Mouse (Mus musculus) limb, embryonic 13.5 days (tissue): ENCODE data around the gene 2610528J11Rik. TPM values are rescaled to one million over a fixed set of nuclear protein-coding genes. Genes with fewer than 3 reads are reported as not detected.
A peak's percentile ranks its signal among the peaks of the same experiment; 100 is the strongest.

ENCODE experiments used
- ATAC-seq: fragments of 200-750 bp; cut with Nextera tagmentation; 2 replicates; pipeline ENCODE4 v1.8.0; 2017; ENCODE audit warnings: low read depth, moderate number of reproducible peaks, moderate TSS enrichment; ENCODE audit not compliant: low FRiP score
- H3K27ac ChIP-seq: fragments of 300-500 bp; sonication (generic); 2 replicates; pipeline ENCODE4 v1.5.1; 2015; ENCODE audit warnings: inconsistent platforms, mild to moderate bottlenecking, moderate library complexity
- H3K27me3 ChIP-seq: fragments of 300-500 bp; sonication (generic); 2 replicates; pipeline ENCODE4 v1.6.1; 2015; ENCODE audit warnings: mild to moderate bottlenecking, inconsistent platforms
- H3K36me3 ChIP-seq: fragments of 300-500 bp; sonication (generic); 2 replicates; pipeline ENCODE4 v1.6.1; 2015; ENCODE audit warnings: inconsistent platforms, mild to moderate bottlenecking, moderate library complexity
- H3K4me1 ChIP-seq: fragments of 300-500 bp; sonication (generic); 2 replicates; pipeline ENCODE4 v1.6.1; 2015; ENCODE audit warnings: inconsistent platforms
- H3K4me2 ChIP-seq: fragments of 300-500 bp; sonication (generic); replicated peaks from 2 replicates; pipeline ENCODE4 v1.6.1; 2015; ENCODE audit warnings: inconsistent platforms, mild to moderate bottlenecking, moderate library complexity
- H3K4me3 ChIP-seq: fragments of 300-500 bp; sonication (generic); 2 replicates; pipeline ENCODE4 v1.5.1; 2015; ENCODE audit warnings: moderate library complexity, mild to moderate bottlenecking, inconsistent platforms
- H3K9ac ChIP-seq: fragments of 300-500 bp; sonication (generic); 2 replicates; pipeline ENCODE4 v1.6.1; 2015; ENCODE audit warnings: mild to moderate bottlenecking, inconsistent platforms
- H3K9me3 ChIP-seq: fragments of 300-500 bp; sonication (generic); 2 replicates; pipeline ENCODE4 v1.6.1; 2016; ENCODE audit warnings: inconsistent platforms
- WGBS: fragments of 180-500 bp; shearing (Covaris S2); methylation state at CpG from one replicate; pipeline ENCODE4 v1.1.7; 2015; 5-methylcytosine and 5-hydroxymethylcytosine counted together
- polyA plus RNA-seq: library from polyadenylated mRNA; unstranded; fragments of >200 nt; fragmentation: Nextera tagmentation; extraction: Ambion mirVana; gene quantifications from 2 replicates; pipeline ENCODE4 v1.2.1, GENCODE M21; 2015

2610528J11Rik gene
- polyA plus RNA-seq, 1 experiment from 2014 or later = 2.0 TPM

- H3K27me3 ChIP-seq = peaks cover 13% of the 10 kb centered on the region
- H3K9ac ChIP-seq = no peak overlapping the region
- H3K4me1 ChIP-seq = peaks cover 9% of the 10 kb centered on the region; the same call in 1 of the 2 replicates
- no peak overlapping the region for H3K4me3 ChIP-seq
- 72% methylated on average over 7 of the region's 7 CpGs for WGBS
- no peak overlapping the region for H3K4me2 ChIP-seq
- ATAC-seq = no peak
- no peaks in the 10 kb centered on the region for H3K36me3 ChIP-seq
- no peaks in the 10 kb centered on the region for H3K9me3 ChIP-seq
- no peak overlapping the region for H3K27ac ChIP-seq
Observed at GRCm38 (mm10) chr4:118522248-118522647, 4.6 kb upstream of the 2610528J11Rik start.

- peaks cover 9% of the 10 kb centered on the region; the same call in 1 of the 2 replicates for H3K4me1 ChIP-seq
- WGBS = 66% methylated on average over 7 of the region's 7 CpGs
- H3K4me3 ChIP-seq = no peak overlapping the region
- H3K36me3 ChIP-seq = no peaks in the 10 kb centered on the region
- H3K27me3 ChIP-seq = no peaks in the 10 kb centered on the region; the same call in 1 of the 2 replicates
- no peak overlapping the region for H3K9ac ChIP-seq
- H3K27ac ChIP-seq = no peak overlapping the region
- H3K4me2 ChIP-seq = no peak overlapping the region
- ATAC-seq = no peak
- H3K9me3 ChIP-seq = no peaks in the 10 kb centered on the region
Observed at GRCm38 (mm10) chr4:118523976-118524375, 2.8 kb upstream of the 2610528J11Rik start.

GRCm38 (mm10) chr4:118525779-118526178, 1.0 kb upstream of the 2610528J11Rik start:
- Histone ChIP-seq H3K9ac (no peak overlapping the region), H3K27ac (no peak overlapping the region), H3K27me3 (no peaks in the 10 kb centered on the region; the same call in 1 of the 2 replicates), H3K36me3 (no peaks in the 10 kb centered on the region), H3K4me1 (peaks cover 9% of the 10 kb centered on the region; the same call in 1 of the 2 replicates), H3K4me2 (no peak overlapping the region), H3K9me3 (no peaks in the 10 kb centered on the region), H3K4me3 (no peak overlapping the region)
- no peak for ATAC-seq
- WGBS = 68% methylated on average over 3 of the region's 3 CpGs

GRCm38 (mm10) chr4:118527335-118527681, 509 bp downstream of the 2610528J11Rik start:
- 36% methylated on average over 5 of the region's 5 CpGs for WGBS
- Histone ChIP-seq H3K4me3 (no peak overlapping the region), H3K9ac (no peak overlapping the region), H3K9me3 (no peaks in the 10 kb centered on the region), H3K27ac (no peak overlapping the region), H3K36me3 (no peaks in the 10 kb centered on the region), H3K27me3 (no peaks in the 10 kb centered on the region; the same call in 1 of the 2 replicates), H3K4me1 (peaks cover 9% of the 10 kb centered on the region; the same call in 1 of the 2 replicates), H3K4me2 (peak overlapping the region; percentile 26; the same call in 1 of the 2 replicates)
- ATAC-seq = no peak

GRCm38 (mm10) chr4:118527720-118528119, 921 bp downstream of the 2610528J11Rik start:
- ATAC-seq = no peak
- 79% methylated on average over 6 of the region's 6 CpGs for WGBS
- Histone ChIP-seq H3K4me3 (no peak overlapping the region), H3K9ac (no peak overlapping the region), H3K27ac (no peak overlapping the region), H3K4me1 (peaks cover 9% of the 10 kb centered on the region; the same call in 1 of the 2 replicates), H3K27me3 (no peaks in the 10 kb centered on the region; the same call in 1 of the 2 replicates), H3K9me3 (no peaks in the 10 kb centered on the region), H3K36me3 (no peaks in the 10 kb centered on the region), H3K4me2 (no peak overlapping the region)

- 71% methylated on average over 5 of the region's 5 CpGs for WGBS
- Histone ChIP-seq H3K27me3 (no peaks in the 10 kb centered on the region), H3K4me3 (no peak overlapping the region), H3K27ac (no peak overlapping the region), H3K36me3 (no peaks in the 10 kb centered on the region), H3K9ac (no peak overlapping the region), H3K4me2 (no peak overlapping the region), H3K9me3 (no peaks in the 10 kb centered on the region), H3K4me1 (no peaks in the 10 kb centered on the region)
- no peak for ATAC-seq
Observed at GRCm38 (mm10) chr4:118532663-118533062, 5.9 kb downstream of the 2610528J11Rik start.

GRCm38 (mm10) chr4:118533156-118533555, 6.4 kb downstream of the 2610528J11Rik start:
- Histone ChIP-seq H3K9me3 (no peaks in the 10 kb centered on the region), H3K27me3 (no peaks in the 10 kb centered on the region), H3K27ac (no peak overlapping the region), H3K4me3 (no peak overlapping the region), H3K4me1 (no peaks in the 10 kb centered on the region), H3K4me2 (no peak overlapping the region), H3K9ac (no peak overlapping the region), H3K36me3 (no peaks in the 10 kb centered on the region)
- no peak for ATAC-seq
- 61% methylated on average over 3 of the region's 4 CpGs for WGBS

- no peaks in the 10 kb centered on the region for H3K4me1 ChIP-seq
- H3K36me3 ChIP-seq = no peaks in the 10 kb centered on the region
- no peak overlapping the region for H3K4me3 ChIP-seq
- H3K9me3 ChIP-seq = no peaks in the 10 kb centered on the region
- H3K9ac ChIP-seq = no peak overlapping the region
- no peaks in the 10 kb centered on the region for H3K27me3 ChIP-seq
- no peak overlapping the region for H3K4me2 ChIP-seq
- 84% methylated on average over 7 of the region's 7 CpGs for WGBS
- no peak overlapping the region for H3K27ac ChIP-seq
- ATAC-seq = no peak
Observed at GRCm38 (mm10) chr4:118533605-118534004, 6.8 kb downstream of the 2610528J11Rik start.

- H3K27me3 ChIP-seq = 0 out of 2 replicates have a peak, but pooled peaks cover 1% of the 10 kb centered on the region
- no peaks in the 10 kb centered on the region for H3K36me3 ChIP-seq
- H3K9ac ChIP-seq = no peak overlapping the region
- H3K4me3 ChIP-seq = no peak overlapping the region
- no peak overlapping the region for H3K27ac ChIP-seq
- H3K9me3 ChIP-seq = no peaks in the 10 kb centered on the region
- ATAC-seq = no peak
- WGBS = 84% methylated on average over 6 of the region's 6 CpGs
- peaks cover 11% of the 10 kb centered on the region for H3K4me1 ChIP-seq
- H3K4me2 ChIP-seq = no peak overlapping the region
Observed at GRCm38 (mm10) chr4:118535610-118536009, 8.8 kb downstream of the 2610528J11Rik start.

- H3K27ac ChIP-seq = no peak overlapping the region
- H3K9me3 ChIP-seq = no peaks in the 10 kb centered on the region
- 49% methylated on average over 6 of the region's 6 CpGs for WGBS
- H3K4me2 ChIP-seq = no peak overlapping the region
- no peak overlapping the region for H3K9ac ChIP-seq
- no peak overlapping the region for H3K4me3 ChIP-seq
- no peak for ATAC-seq
- H3K27me3 ChIP-seq = peaks cover 16% of the 10 kb centered on the region
- H3K36me3 ChIP-seq = no peaks in the 10 kb centered on the region
- peaks cover 15% of the 10 kb centered on the region for H3K4me1 ChIP-seq
Observed at GRCm38 (mm10) chr4:118537801-118538200, 11.0 kb downstream of the 2610528J11Rik start.

GRCm38 (mm10) chr4:118539904-118540303, 13.1 kb downstream of the 2610528J11Rik start:
- ATAC-seq = no peak
- WGBS = 28% methylated on average over 10 of the region's 10 CpGs
- Histone ChIP-seq H3K4me3 (no peak overlapping the region), H3K9me3 (no peaks in the 10 kb centered on the region), H3K4me1 (peaks cover 29% of the 10 kb centered on the region), H3K36me3 (no peaks in the 10 kb centered on the region), H3K9ac (no peak overlapping the region), H3K27me3 (peaks cover 18% of the 10 kb centered on the region), H3K4me2 (no peak overlapping the region), H3K27ac (no peak overlapping the region)

GRCm38 (mm10) chr4:118542510-118543157, 15.8 kb downstream of the 2610528J11Rik start:
- ATAC-seq = no peak
- no peaks in the 10 kb centered on the region for H3K9me3 ChIP-seq
- peak overlapping the region; percentile 67 for H3K4me2 ChIP-seq
- H3K27ac ChIP-seq = no peak overlapping the region
- no peaks in the 10 kb centered on the region for H3K36me3 ChIP-seq
- no peak overlapping the region for H3K9ac ChIP-seq
- H3K27me3 ChIP-seq = peaks cover 18% of the 10 kb centered on the region
- H3K4me3 ChIP-seq = no peak overlapping the region; the same call in 1 of the 2 replicates
- WGBS = 64% methylated on average over 9 of the region's 9 CpGs
- peaks cover 29% of the 10 kb centered on the region for H3K4me1 ChIP-seq

- Histone ChIP-seq H3K27ac (no peak overlapping the region), H3K9me3 (peaks cover 4% of the 10 kb centered on the region), H3K9ac (no peak overlapping the region), H3K4me2 (peak overlapping the region; percentile 67), H3K27me3 (peaks cover 18% of the 10 kb centered on the region), H3K4me3 (peak overlapping the region; percentile 38), H3K4me1 (peaks cover 29% of the 10 kb centered on the region), H3K36me3 (no peaks in the 10 kb centered on the region)
- ATAC-seq = no peak
- 14% methylated on average over 13 of the region's 13 CpGs for WGBS
Observed at GRCm38 (mm10) chr4:118543158-118543530, 16.3 kb downstream of the 2610528J11Rik start.
